Comparison of ENCODE assay signal across 8 mouse cellular contexts in the genomic region with DNA sequence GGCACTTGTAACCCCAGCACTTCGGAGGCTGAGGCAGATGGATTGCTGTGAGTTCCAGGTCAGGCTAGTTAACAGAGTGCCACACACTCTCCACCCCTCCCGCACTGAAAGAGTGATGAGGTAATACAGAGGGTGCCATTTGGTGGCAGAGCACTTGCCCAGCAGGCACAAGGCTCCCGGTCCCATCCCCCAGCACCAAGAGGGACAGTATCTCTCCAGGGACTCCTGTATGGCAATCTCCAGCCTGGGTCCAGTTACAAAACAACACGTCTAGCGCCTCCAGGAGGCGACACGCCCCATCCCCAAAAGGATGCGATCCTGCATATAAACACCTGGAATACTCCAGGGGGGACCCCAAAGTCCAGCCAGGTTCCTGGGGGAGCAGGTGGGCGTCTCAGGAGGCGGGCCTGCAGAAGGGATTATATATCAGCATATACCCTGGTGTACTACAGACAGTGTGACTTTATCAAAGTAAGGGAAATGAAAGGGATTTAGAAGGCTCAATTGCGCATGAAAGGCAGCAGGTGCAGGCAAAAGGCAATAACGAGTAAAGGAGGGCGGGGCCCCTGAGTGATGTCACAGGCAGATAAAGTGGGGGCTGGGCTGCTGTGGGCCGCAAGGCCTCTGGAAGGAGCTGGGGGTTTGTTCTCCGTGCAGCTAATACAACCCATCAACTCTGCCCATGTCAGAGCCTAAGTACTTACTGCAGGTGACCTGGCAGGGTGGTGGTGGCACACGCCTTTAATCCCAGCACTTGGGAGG. TPM values are rescaled to one million over a fixed set of nuclear protein-coding genes. Genes with fewer than 3 reads are reported as not detected.
DNase-seq lines count a peak whose midpoint lies in the region; ATAC-seq lines count a peak whose summit lies in the region.

No protein-coding gene starts in this region.

- 57% methylated on average over 16 of the region's 16 CpGs for WGBS in heart, embryonic 15.5 days
- 51% methylated on average over 16 of the region's 16 CpGs for WGBS in forebrain, embryonic 12.5 days

- H3K9ac ChIP-seq in heart, embryonic 15.5 days, result no peak overlapping the region
- H3K9ac ChIP-seq in forebrain, embryonic 12.5 days, result no peak overlapping the region

- H3K27ac ChIP-seq in heart, embryonic 15.5 days, result peak overlapping the region; percentile 35; the same call in 1 of the 2 replicates
- H3K27ac ChIP-seq in forebrain, embryonic 12.5 days, result peak overlapping the region; percentile 69

- peaks cover 95% of the 10 kb centered on the region for H3K4me1 ChIP-seq in heart, embryonic 15.5 days (replicated peaks)
- peaks cover 72% of the 10 kb centered on the region for H3K4me1 ChIP-seq in forebrain, embryonic 12.5 days

- intact Hi-C loops in gastrocnemius, postnatal 36 days (cut with DNase I), result no loop called here

- H3K9me3 ChIP-seq in heart, embryonic 15.5 days (replicated peaks), result no peaks in the 10 kb centered on the region
- H3K9me3 ChIP-seq in forebrain, embryonic 12.5 days, result no peaks in the 10 kb centered on the region

- H3K27me3 ChIP-seq in heart, embryonic 15.5 days, result no peaks in the 10 kb centered on the region
- no peaks in the 10 kb centered on the region for H3K27me3 ChIP-seq in forebrain, embryonic 12.5 days

- DNase-seq in heart, adult 9 months (ENCODE audit: low spot score in 2 of 2), result no peak
- peak; percentile 66 for DNase-seq in R1 (ENCODE audit: low read depth, low spot score)
- DNase-seq in gastrocnemius, postnatal 36 days, result no peak
- no peak for DNase-seq in frontal cortex, adult 2 months (ENCODE audit: extremely low spot score in 1 of 2, low spot score in 1 of 2)

- ATAC-seq in heart, embryonic 15.5 days (replicated peaks; ENCODE audit: insufficient number of reproducible peaks, insufficient read depth, low FRiP score, low read depth), result no peak
- no peak for ATAC-seq in forebrain, embryonic 12.5 days (ENCODE audit: low FRiP score)
- ATAC-seq in megakaryocyte progenitor cell, adult 5-6 weeks (replicated peaks; ENCODE audit: poor library complexity), result peak; percentile 55
- ATAC-seq in inflammation-experienced regulatory T-cells, adult 6 months, result no peak

- H3K36me3 ChIP-seq in heart, embryonic 15.5 days, result no peaks in the 10 kb centered on the region
- peaks cover 23% of the 10 kb centered on the region for H3K36me3 ChIP-seq in forebrain, embryonic 12.5 days (replicated peaks)

- no peak overlapping the region for H3K4me2 ChIP-seq in heart, embryonic 15.5 days
- no peak overlapping the region for H3K4me2 ChIP-seq in forebrain, embryonic 12.5 days

- no peak overlapping the region for H3K4me3 ChIP-seq in heart, embryonic 15.5 days
- no peak overlapping the region for H3K4me3 ChIP-seq in forebrain, embryonic 12.5 days (replicated peaks)

RNA-seq across cellular contexts. Expression of gene Zmynd8, which starts 44.4 kb away (rescaled TPM):
- polyA plus RNA-seq in heart, embryonic 15.5 days (2015; fragmentation: Nextera tagmentation; extraction: Ambion mirVana), result 39.1 and 40.7 TPM in 2 replicates
- 67.6 and 71.5 TPM in 2 replicates for polyA plus RNA-seq in forebrain, embryonic 12.5 days (2016; fragmentation: Nextera tagmentation; extraction: Ambion mirVana)
- 44.6 and 49.9 TPM in 2 replicates for total RNA-seq in megakaryocyte progenitor cell, adult 5-6 weeks (2015)
- total RNA-seq in megakaryocyte progenitor cell, adult 5-6 weeks (2017), result 32.1 and 35.8 TPM in 2 replicates
- 10 to 100 TPM; 12.7 to 17.3 TPM for total RNA-seq in gastrocnemius, postnatal 36 days (2021)
- 10 to 100 TPM; 43.3 to 65.6 (median 61.9) TPM for polyA plus RNA-seq in inflammation-experienced regulatory T-cells, adult 6 months (2017; shearing (Covaris generic))
- 79.7 and 86.6 TPM in 2 replicates for polyA plus RNA-seq in frontal cortex, adult 2 months (2012; rRNA removed)
